ENCODE assay signal across 11 mouse cellular contexts in the genomic region with DNA sequence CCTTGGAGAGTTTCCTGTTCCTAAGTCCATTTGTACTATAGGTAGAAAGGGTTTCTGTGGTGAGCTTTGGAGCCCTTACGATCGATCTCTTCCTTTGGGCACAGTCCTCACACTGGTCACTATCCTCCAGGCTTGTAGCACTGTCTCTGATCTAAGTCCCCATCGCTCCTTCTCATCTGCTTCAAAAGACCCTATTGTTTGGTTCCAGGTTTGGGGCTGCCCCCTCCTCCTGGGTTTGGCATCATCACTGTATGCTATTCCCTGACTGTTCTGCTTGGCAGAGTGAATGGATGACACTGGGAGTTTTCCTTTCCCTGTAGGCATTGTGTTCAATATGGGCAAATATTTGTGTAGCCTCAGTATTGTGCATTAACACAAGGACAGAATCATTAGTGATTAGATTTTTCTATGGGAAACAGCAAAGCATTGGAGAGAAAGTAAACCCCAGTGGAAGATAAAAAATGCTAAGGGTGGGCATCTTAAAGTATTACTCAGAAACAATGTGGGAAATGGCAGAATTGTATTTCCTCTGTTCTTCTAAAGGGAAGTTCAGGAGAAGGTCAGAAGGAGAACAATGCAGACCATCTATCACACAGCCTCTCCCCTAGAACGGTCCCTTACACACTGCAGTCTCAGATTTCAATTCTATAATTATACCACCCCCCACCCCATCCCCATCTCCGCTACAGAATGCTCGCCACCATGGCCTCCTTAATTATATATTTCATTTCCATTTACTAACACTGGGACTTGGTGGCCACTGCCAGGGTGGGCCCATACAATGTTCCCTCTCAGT.
DNase-seq lines count a peak whose midpoint lies in the region; ATAC-seq lines count a peak whose summit lies in the region.
"Had no signal": no experiment of that assay in that cellular context is flagged by ENCODE, and none has a peak within 500 bp of the region (broad histone marks: within the 10 kb centered on the region; RNA-seq: fewer than 3 reads in every experiment).

No protein-coding gene starts in this region.

- peak; percentile 53 for DNase-seq in layer of hippocampus, adult 9-11 months
- DNase-seq in layer of hippocampus, postnatal 25 days (ENCODE audit: extremely low spot score in 1 of 2, low spot score in 1 of 2) = no peak
- DNase-seq in Muller cell, postnatal 12 days (ENCODE audit: inconsistent ontology term) = peak; percentile 62
- DNase-seq in embryonic facial prominence, embryonic 10.5 days (ENCODE audit: low spot score) = no peak
- DNase-seq in spleen, postnatal 10 days (ENCODE audit: low spot score in 2 of 2) = no peak
- DNase-seq in ovary, postnatal 14 days (ENCODE audit: low spot score) = no peak
- DNase-seq: adrenal gland, adult 2 months; gastrocnemius, postnatal 36 days; thymus, postnatal 36 days had no signal

- no peaks in the 10 kb centered on the region for H3K9me3 ChIP-seq in heart, embryonic 15.5 days (replicated peaks)
- no peaks in the 10 kb centered on the region for H3K9me3 ChIP-seq in heart, embryonic 12.5 days (replicated peaks)
- no peaks in the 10 kb centered on the region for H3K9me3 ChIP-seq in embryonic facial prominence, embryonic 10.5 days

- peaks cover 31% of the 10 kb centered on the region for H3K4me1 ChIP-seq in heart, embryonic 15.5 days (replicated peaks)
- H3K4me1 ChIP-seq in heart, embryonic 12.5 days (replicated peaks) = peaks cover 60% of the 10 kb centered on the region
- peaks cover 36% of the 10 kb centered on the region for H3K4me1 ChIP-seq in embryonic facial prominence, embryonic 10.5 days

- H3K4me3 ChIP-seq in heart, embryonic 15.5 days = no peak overlapping the region
- H3K4me3 ChIP-seq in heart, embryonic 12.5 days = no peak overlapping the region
- no peak overlapping the region for H3K4me3 ChIP-seq in embryonic facial prominence, embryonic 10.5 days

- 0 out of 2 replicates have a peak, but pooled peaks have one; percentile 50 for ATAC-seq in heart, embryonic 15.5 days (replicated peaks; ENCODE audit: insufficient number of reproducible peaks, insufficient read depth, low FRiP score, low read depth)
- no peak for ATAC-seq in heart, embryonic 12.5 days (ENCODE audit: insufficient number of reproducible peaks, low FRiP score)

- 54% methylated on average over 6 of the region's 6 CpGs for WGBS in heart, embryonic 15.5 days
- 68% methylated on average over 6 of the region's 6 CpGs for WGBS in heart, embryonic 12.5 days
- 54% methylated on average over 6 of the region's 6 CpGs for WGBS in embryonic facial prominence, embryonic 10.5 days

- H3K4me2 ChIP-seq in heart, embryonic 15.5 days = no peak overlapping the region
- H3K4me2 ChIP-seq in heart, embryonic 12.5 days = no peak overlapping the region

- no peaks in the 10 kb centered on the region for H3K27me3 ChIP-seq in heart, embryonic 15.5 days
- no peaks in the 10 kb centered on the region for H3K27me3 ChIP-seq in heart, embryonic 12.5 days (replicated peaks)
- H3K27me3 ChIP-seq in embryonic facial prominence, embryonic 10.5 days (replicated peaks; ENCODE audit: low read depth, poor library complexity, severe bottlenecking) = no peaks in the 10 kb centered on the region

- peak overlapping the region; percentile 16; the same call in 1 of the 2 replicates for H3K27ac ChIP-seq in heart, embryonic 15.5 days
- no peak overlapping the region for H3K27ac ChIP-seq in heart, embryonic 12.5 days (ENCODE audit: poor library complexity, severe bottlenecking)
- peak overlapping the region; percentile 27; the same call in 1 of the 2 replicates for H3K27ac ChIP-seq in embryonic facial prominence, embryonic 10.5 days (replicated peaks)

- H3K9ac ChIP-seq in heart, embryonic 15.5 days = no peak overlapping the region
- no peak overlapping the region for H3K9ac ChIP-seq in heart, embryonic 12.5 days

- no peaks in the 10 kb centered on the region for H3K36me3 ChIP-seq in heart, embryonic 15.5 days
- no peaks in the 10 kb centered on the region for H3K36me3 ChIP-seq in heart, embryonic 12.5 days
- peaks cover 21% of the 10 kb centered on the region for H3K36me3 ChIP-seq in embryonic facial prominence, embryonic 10.5 days (replicated peaks)

Comparison
In these comparisons a context has a peak if more than half of its experiments do, and no peak if none do; other contexts are left out.
1. DNase-seq: peak in layer of hippocampus, adult 9-11 months (single experiment) and Muller cell, postnatal 12 days (single experiment); none in layer of hippocampus, postnatal 25 days (0 of 2), embryonic facial prominence, embryonic 10.5 days (single experiment), spleen, postnatal 10 days (0 of 2) and ovary, postnatal 14 days (single experiment).